ENCODE assay signal across 13 mouse cellular contexts in the genomic region with DNA sequence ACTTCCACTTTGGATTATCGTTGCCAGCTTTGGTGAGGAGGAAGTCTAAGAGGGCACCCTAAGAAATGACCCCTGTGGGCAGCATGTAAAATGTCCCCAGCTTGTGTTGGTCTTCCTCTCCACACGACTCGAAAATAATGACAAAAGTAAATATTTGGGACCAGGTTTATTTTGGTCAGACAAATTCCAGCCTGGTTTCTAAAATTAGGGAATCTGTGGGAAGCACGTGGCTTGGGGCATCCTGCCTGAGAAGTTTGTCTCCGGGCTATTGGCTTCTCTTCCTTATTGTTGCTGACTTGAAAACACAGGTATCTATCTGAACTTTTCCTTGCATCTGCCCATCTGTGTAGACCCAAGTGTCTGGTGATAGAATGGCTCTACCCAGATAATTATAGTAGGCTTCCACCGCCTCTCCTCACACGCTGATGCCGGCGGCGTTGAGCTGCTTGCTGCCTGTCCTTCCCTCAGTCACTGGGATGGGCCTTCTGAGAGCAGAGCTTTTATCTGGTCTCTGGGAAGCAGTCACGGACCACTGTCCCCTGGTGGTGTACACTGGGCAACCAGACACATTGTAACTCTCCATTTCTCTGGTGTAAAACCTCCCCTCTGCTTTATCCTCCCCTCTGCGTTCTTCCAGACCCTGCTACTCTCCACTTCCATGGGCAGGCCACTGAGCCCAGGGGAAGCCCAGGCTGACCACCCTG. TPM values are rescaled to one million over a fixed set of nuclear protein-coding genes. Genes with fewer than 3 reads are reported as not detected.
DNase-seq lines count a peak whose midpoint lies in the region; ATAC-seq and TF ChIP-seq lines count a peak whose summit lies in the region.
"Had no signal": no experiment of that assay in that cellular context is flagged by ENCODE, and none has a peak within 500 bp of the region (broad histone marks: within the 10 kb centered on the region; RNA-seq: fewer than 3 reads in every experiment).

No protein-coding gene starts in this region.

- no peak for DNase-seq in frontal cortex, postnatal 25 days (ENCODE audit: low spot score in 2 of 2)
- DNase-seq in kidney, postnatal 36 days, result peak; percentile 43 to 48
- DNase-seq in kidney, adult 18-20 months, result no peak
- DNase-seq in liver, embryonic 11.5 days (ENCODE audit: low spot score), result no peak
- DNase-seq in thymus, adult 2 months, result no peak
- DNase-seq: adrenal gland, adult 8-10 months; cerebellum, adult 18-20 months had no signal

- TF ChIP-seq POLR2A in thymus, adult 2 months (IDR thresholded peaks at IDR 0.05; ENCODE audit: control insufficient read depth, extremely low read depth, insufficient read depth, low read length, poor library complexity), result no peak

- H3K36me3 ChIP-seq in liver, embryonic 11.5 days (ENCODE audit: control insufficient read depth, insufficient read depth, low read length), result no peaks in the 10 kb centered on the region
- no peaks in the 10 kb centered on the region for H3K36me3 ChIP-seq in thymus, adult 2 months (ENCODE audit: control insufficient read depth, insufficient read depth, low read length)
- H3K36me3 ChIP-seq: hindbrain, embryonic 15.5 days; midbrain, embryonic 13.5 days had no signal

- no peak overlapping the region for H3K4me3 ChIP-seq in brown adipose tissue, adult 24 weeks (ENCODE audit: insufficient read depth, low read depth, low read length)
- no peak overlapping the region for H3K4me3 ChIP-seq in liver, embryonic 11.5 days (ENCODE audit: low read depth, low read length)
- no peak overlapping the region for H3K4me3 ChIP-seq in thymus, adult 2 months (ENCODE audit: control insufficient read depth, insufficient read depth, low read length)
- H3K4me3 ChIP-seq: embryonic facial prominence, embryonic 12.5 days; hindbrain, embryonic 15.5 days; midbrain, embryonic 13.5 days had no signal

- TF ChIP-seq CTCF in thymus, adult 2 months (IDR thresholded peaks at IDR 0.05; ENCODE audit: borderline replicate concordance, control insufficient read depth, extremely low read depth, insufficient read depth, low read length, poor library complexity), result no peak

- peaks cover 18% of the 10 kb centered on the region for H3K4me1 ChIP-seq in brown adipose tissue, adult 24 weeks (ENCODE audit: control insufficient read depth, insufficient read depth, insufficient read length, low read length)
- H3K4me1 ChIP-seq in liver, embryonic 11.5 days (replicated peaks; ENCODE audit: control insufficient read depth, insufficient read depth, low read length), result peaks cover 27% of the 10 kb centered on the region
- H3K4me1 ChIP-seq in thymus, adult 2 months (replicated peaks; ENCODE audit: control insufficient read depth, insufficient read depth, low read length), result peaks cover 53% of the 10 kb centered on the region
- H3K4me1 ChIP-seq: hindbrain, embryonic 15.5 days had no signal

- no peaks in the 10 kb centered on the region for H3K27me3 ChIP-seq in liver, embryonic 11.5 days (replicated peaks; ENCODE audit: control insufficient read depth, insufficient read depth, low read length)
- no peaks in the 10 kb centered on the region for H3K27me3 ChIP-seq in thymus, adult 2 months (ENCODE audit: control insufficient read depth, insufficient read depth, low read length)
- H3K27me3 ChIP-seq: embryonic facial prominence, embryonic 12.5 days; hindbrain, embryonic 15.5 days; midbrain, embryonic 13.5 days had no signal

- 0 out of 2 replicates have a peak, but pooled peaks have one; percentile 21 for ATAC-seq in frontal cortex, adult (ENCODE audit: low TSS enrichment)
- peak; percentile 32; the same call in 1 of the 2 replicates for ATAC-seq in liver, embryonic 11.5 days (replicated peaks; ENCODE audit: low FRiP score)
- no peak for ATAC-seq in monocyte, adult 5-6 weeks (replicated peaks; ENCODE audit: insufficient number of reproducible peaks, low FRiP score, low TSS enrichment, poor library complexity, severe bottlenecking)
- ATAC-seq: midbrain, embryonic 13.5 days had no signal

- 0 out of 2 replicates have a peak overlapping the region, but pooled peaks have one; percentile 16 for H3K27ac ChIP-seq in brown adipose tissue, adult 24 weeks (replicated peaks; ENCODE audit: low read depth, low read length)
- H3K27ac ChIP-seq in liver, embryonic 11.5 days (ENCODE audit: low read depth, low read length), result peak overlapping the region; percentile 63
- no peak overlapping the region for H3K27ac ChIP-seq in thymus, adult 2 months (ENCODE audit: control insufficient read depth, insufficient read depth, low read length)
- H3K27ac ChIP-seq: embryonic facial prominence, embryonic 12.5 days; hindbrain, embryonic 15.5 days; midbrain, embryonic 13.5 days had no signal

- H3K4me2 ChIP-seq in liver, embryonic 11.5 days, result peak overlapping the region; percentile 17; the same call in 1 of the 2 replicates
- H3K4me2 ChIP-seq: embryonic facial prominence, embryonic 12.5 days; hindbrain, embryonic 15.5 days; midbrain, embryonic 13.5 days had no signal

- whole genome bisulfite sequencing in liver, embryonic 11.5 days, result 51% methylated on average over 12 of the region's 12 CpGs
- 94% methylated on average over 12 of the region's 12 CpGs for WGBS in thymus, adult 2 months

- no peaks in the 10 kb centered on the region for H3K9me3 ChIP-seq in liver, embryonic 11.5 days (ENCODE audit: control insufficient read depth, low read length)
- H3K9me3 ChIP-seq: embryonic facial prominence, embryonic 12.5 days; hindbrain, embryonic 15.5 days; midbrain, embryonic 13.5 days had no signal

- H3K9ac ChIP-seq in liver, embryonic 11.5 days (ENCODE audit: low read depth, low read length), result no peak overlapping the region
- H3K9ac ChIP-seq: embryonic facial prominence, embryonic 12.5 days; hindbrain, embryonic 15.5 days; midbrain, embryonic 13.5 days had no signal

RNA-seq across cellular contexts. Expression of a gene that starts 57.9 kb away (rescaled TPM):
- polyA plus RNA-seq in brown adipose tissue, adult 24 weeks (2012; ENCODE audit: insufficient read depth, insufficient read length, missing spikeins), result 1.8 TPM in 1 of 2 replicates, not detected in the other
- polyA plus RNA-seq in liver, embryonic 11.5 days (2014; fragmentation: Nextera tagmentation; extraction: Ambion mirVana), result 20.0 and 22.7 TPM in 2 replicates
- polyA plus RNA-seq in thymus, adult 2 months (2012; rRNA removed), result 6.7 and 7.9 TPM in 2 replicates
- 17.7 to 39.6 TPM (median 31.0 TPM) in 3 replicates for total RNA-seq in monocyte, adult 5-6 weeks (2017)

Comparison
In these comparisons a context has a peak if more than half of its experiments do, and no peak if none do; other contexts are left out.
1. DNase-seq: peak in kidney, postnatal 36 days (2 of 2); none in frontal cortex, postnatal 25 days (0 of 2), kidney, adult 18-20 months (single experiment), liver, embryonic 11.5 days (single experiment) and thymus, adult 2 months (single experiment).